30 mouse cellular contexts compared by ENCODE assay signal in the genomic region with DNA sequence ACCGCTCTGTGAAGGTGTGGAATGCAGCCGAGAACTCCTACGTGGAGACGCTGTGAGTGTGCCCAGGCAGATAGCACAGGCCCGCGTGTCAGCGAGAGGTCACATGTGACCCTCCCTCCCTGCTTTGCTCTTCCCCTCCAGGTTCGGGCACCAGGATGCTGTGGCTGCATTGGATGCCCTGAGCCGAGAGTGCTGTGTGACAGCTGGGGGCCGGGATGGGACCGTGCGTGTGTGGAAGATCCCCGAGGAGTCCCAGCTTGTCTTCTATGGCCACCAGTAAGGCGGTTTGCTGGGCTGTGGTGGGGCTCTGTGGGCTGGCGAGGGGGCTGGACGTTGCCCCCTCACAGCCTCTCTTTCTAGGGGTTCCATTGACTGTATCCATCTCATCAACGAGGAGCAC. TPM values are rescaled to one million over a fixed set of nuclear protein-coding genes. Genes with fewer than 3 reads are reported as not detected.
DNase-seq lines count a peak whose midpoint lies in the region; ATAC-seq lines count a peak whose summit lies in the region.
"Had no signal": no experiment of that assay in that cellular context is flagged by ENCODE, and none has a peak within 500 bp of the region (broad histone marks: within the 10 kb centered on the region; RNA-seq: fewer than 3 reads in every experiment).

No protein-coding gene starts in this region.

- DNase-seq in cerebellum, adult 11 months: peak; percentile 4
- no peak for DNase-seq in cerebellum, postnatal 10 days
- peak; percentile 7 for DNase-seq in kidney, postnatal 10 days
- DNase-seq in kidney, postnatal 36 days: no peak
- no peak for DNase-seq in liver, embryonic 11.5 days (ENCODE audit: low spot score)
- DNase-seq in liver: no peak
- peak; percentile 39 for DNase-seq in testis, postnatal 10 days (ENCODE audit: low spot score)
- no peak for DNase-seq in testis, postnatal 14 days (ENCODE audit: low spot score)
- DNase-seq: adrenal gland, postnatal 10 days; adrenal gland, postnatal 36 days; cerebellum, postnatal 36 days; embryo, embryonic 11 days; gastrocnemius, postnatal 14 days; heart, adult 18-20 months; heart, postnatal 4 days had no signal

- peaks cover 38% of the 10 kb centered on the region for H3K36me3 ChIP-seq in liver, embryonic 11.5 days (ENCODE audit: control insufficient read depth, insufficient read depth, low read length)

- H3K4me3 ChIP-seq in liver, embryonic 11.5 days (ENCODE audit: low read depth, low read length): no peak overlapping the region
- H3K4me3 ChIP-seq: embryonic facial prominence, embryonic 10.5 days; embryonic facial prominence, embryonic 13.5 days; erythroblast, embryonic 14.5 days; forebrain, embryonic 12.5 days; forebrain, embryonic 15.5 days; heart, embryonic 10.5 days; heart, embryonic 13.5 days had no signal

- no peak overlapping the region for H3K4me2 ChIP-seq in liver, embryonic 11.5 days
- H3K4me2 ChIP-seq: embryonic facial prominence, embryonic 13.5 days; forebrain, embryonic 12.5 days; forebrain, embryonic 15.5 days; heart, embryonic 13.5 days; hindbrain, embryonic 14.5 days had no signal

- 92% methylated on average over 17 of the region's 17 CpGs for WGBS in liver, embryonic 11.5 days

- ATAC-seq in liver, embryonic 11.5 days (replicated peaks; ENCODE audit: low FRiP score): 0 out of 2 replicates have a peak, but pooled peaks have one; percentile 14
- ATAC-seq: forebrain, embryonic 15.5 days; hindbrain, postnatal 0 days; Patski had no signal

- H3K27ac ChIP-seq in liver, embryonic 11.5 days (ENCODE audit: low read depth, low read length): no peak overlapping the region
- H3K27ac ChIP-seq: embryonic facial prominence, embryonic 10.5 days; embryonic facial prominence, embryonic 13.5 days; forebrain, embryonic 12.5 days; forebrain, embryonic 15.5 days; heart, embryonic 10.5 days; heart, embryonic 13.5 days; hindbrain, embryonic 14.5 days; hindbrain, postnatal 0 days had no signal

- H3K4me1 ChIP-seq in liver, embryonic 11.5 days (replicated peaks; ENCODE audit: control insufficient read depth, insufficient read depth, low read length): no peaks in the 10 kb centered on the region
- H3K4me1 ChIP-seq: embryonic facial prominence, embryonic 10.5 days; forebrain, embryonic 12.5 days; heart, embryonic 13.5 days had no signal

- no peaks in the 10 kb centered on the region for H3K9me3 ChIP-seq in liver, embryonic 11.5 days (ENCODE audit: control insufficient read depth, low read length)
- H3K9me3 ChIP-seq: embryonic facial prominence, embryonic 10.5 days; embryonic facial prominence, embryonic 13.5 days; forebrain, embryonic 12.5 days; forebrain, embryonic 15.5 days; G1E; heart, embryonic 10.5 days; heart, embryonic 13.5 days had no signal

- H3K9ac ChIP-seq in liver, embryonic 11.5 days (ENCODE audit: low read depth, low read length): no peak overlapping the region
- H3K9ac ChIP-seq: forebrain, embryonic 12.5 days; forebrain, embryonic 15.5 days; heart, embryonic 13.5 days; hindbrain, embryonic 14.5 days had no signal

- H3K27me3 ChIP-seq in liver, embryonic 11.5 days (replicated peaks; ENCODE audit: control insufficient read depth, insufficient read depth, low read length): no peaks in the 10 kb centered on the region
- H3K27me3 ChIP-seq: embryonic facial prominence, embryonic 13.5 days; forebrain, embryonic 12.5 days; forebrain, embryonic 15.5 days; heart, embryonic 13.5 days; Patski had no signal

RNA-seq across cellular contexts. Expression of a gene that starts 6.9 kb away (rescaled TPM):
- 1.5 and 1.6 TPM in 2 replicates for polyA plus RNA-seq in liver, embryonic 11.5 days (2014; fragmentation: Nextera tagmentation; extraction: Ambion mirVana)

RNA-seq across cellular contexts. Expression of a gene that starts 7.8 kb away (rescaled TPM):
- polyA plus RNA-seq in liver, embryonic 11.5 days (2014; fragmentation: Nextera tagmentation; extraction: Ambion mirVana): 85.4 and 92.8 TPM in 2 replicates

RNA-seq across cellular contexts. Expression of a gene that starts 16.2 kb away (rescaled TPM):
- not detected in 2 replicates for polyA plus RNA-seq in liver, embryonic 11.5 days (2014; fragmentation: Nextera tagmentation; extraction: Ambion mirVana)
- polyA plus RNA-seq: cerebellum, adult 2 months; cortical plate, adult 2 months; embryonic facial prominence, embryonic 10.5 days; embryonic facial prominence, embryonic 13.5 days; erythroblast, embryonic 14.5 days; forebrain, embryonic 12.5 days; forebrain, embryonic 15.5 days; G1E; heart, embryonic 10.5 days; heart, embryonic 13.5 days; heart, embryonic 16.5 days; hindbrain, embryonic 11.5 days; hindbrain, embryonic 14.5 days; hindbrain, postnatal 0 days; Patski had no signal

RNA-seq across cellular contexts. Expression of a gene that starts 17.9 kb away (rescaled TPM):
- polyA plus RNA-seq in liver, embryonic 11.5 days (2014; fragmentation: Nextera tagmentation; extraction: Ambion mirVana): 0.11 TPM in 1 of 2 replicates, not detected in the other
- polyA plus RNA-seq: erythroblast, embryonic 14.5 days; G1E had no signal

RNA-seq across cellular contexts. Expression of a gene that starts 30.5 kb away (rescaled TPM):
- polyA plus RNA-seq in liver, embryonic 11.5 days (2014; fragmentation: Nextera tagmentation; extraction: Ambion mirVana): 62.4 and 63.2 TPM in 2 replicates

Comparison
In these comparisons a context has a peak if more than half of its experiments do, and no peak if none do; other contexts are left out.
1. DNase-seq: peak in cerebellum, adult 11 months (single experiment), kidney, postnatal 10 days (single experiment) and testis, postnatal 10 days (single experiment); none in cerebellum, postnatal 10 days (0 of 2), kidney, postnatal 36 days (0 of 2), liver, embryonic 11.5 days (single experiment), liver (single experiment) and testis, postnatal 14 days (single experiment).